Mouse (Mus musculus) CH12.LX (cell line): Measurements from ENCODE around the gene Rab1b.

Experiments used
- CHD2 ChIP-seq: IDR thresholded peaks from 2 replicates; pipeline ENCODE4 v1.6.1; 2011; ENCODE audit warnings: low read length, improper control_type of control experiment
- CTCF ChIP-seq, 2 experiments: IDR thresholded peaks in 1 of 2; conservative IDR thresholded peaks in 1 of 2; 2 replicates each; pipeline ENCODE4 v1.5.1; 2011 to 2012; ENCODE audit warnings: low read depth in 2 of 2, low read length in 2 of 2, improper control_type of control experiment in 1 of 2, inconsistent platforms in 1 of 2, mild to moderate bottlenecking in 1 of 2, moderate library complexity in 1 of 2
- HCFC1 ChIP-seq: IDR thresholded peaks from 2 replicates; pipeline ENCODE4 v1.6.1; 2012; ENCODE audit warnings: low read depth, mild to moderate bottlenecking, inconsistent platforms, low read length, improper control_type of control experiment
- JUND ChIP-seq: conservative IDR thresholded peaks from 2 replicates; pipeline ENCODE4 v1.6.1; 2011; ENCODE audit warnings: low read depth, low read length, improper control_type of control experiment
- NRF1 ChIP-seq: IDR thresholded peaks from 2 replicates; pipeline ENCODE4 v1.6.1; 2014; ENCODE audit warnings: low read depth, mild to moderate bottlenecking, inconsistent platforms, low read length, improper control_type of control experiment, moderate library complexity
- POLR2A ChIP-seq: IDR thresholded peaks from 2 replicates; pipeline ENCODE4 v1.6.1; 2011; ENCODE audit warnings: low read depth, mild to moderate bottlenecking, improper control_type of control experiment, low read length
- POLR2AphosphoS2 ChIP-seq: IDR thresholded peaks from 2 replicates; pipeline ENCODE4 v1.6.1; 2011; ENCODE audit warnings: low read depth, low read length, improper control_type of control experiment
- RCOR1 ChIP-seq: conservative IDR thresholded peaks from 2 replicates; pipeline ENCODE4 v1.6.1; 2012; ENCODE audit warnings: low read depth, mild to moderate bottlenecking, inconsistent platforms, low read length, improper control_type of control experiment
- TBP ChIP-seq: conservative IDR thresholded peaks from 2 replicates; pipeline ENCODE4 v1.6.1; 2011; ENCODE audit warnings: low read depth, low read length, improper control_type of control experiment

GRCm38 (mm10) chr19:5085145-5085863 is 21.6 kb downstream of the Rab1b start, which contains the start of gene Tmem151a:
- TF ChIP-seq POLR2AphosphoS2 (no peak), CTCF (conservative IDR thresholded peaks at IDR 0.05 in 1 of 2, IDR thresholded peaks at IDR 0.05 in 1 of 2; ENCODE audit: low read depth in 2 of 2, low read length in 2 of 2) (no peak), NRF1 (no peak), JUND (no peak), RCOR1 (no peak), POLR2A (no peak), TBP (no peak), HCFC1 (no peak), CHD2 (no peak)
